Mouse (Mus musculus) thymus, adult 2 months (tissue): ENCODE data around the gene Tnfsf13. TPM values are rescaled to one million over a fixed set of nuclear protein-coding genes. Genes with fewer than 3 reads are reported as not detected.
A peak's percentile ranks its signal among the peaks of the same experiment; 100 is the strongest.

Experiments used
- DNase-seq: peaks from one replicate; pipeline ENCODE4 v3.0.0; 2021
- H3K27ac ChIP-seq: fragments of 200-500 bp; 2 replicates; pipeline ENCODE4 v1.5.1; 2012; ENCODE audit warnings: low read length, control low read depth; ENCODE audit not compliant: control insufficient read depth, insufficient read depth
- H3K27me3 ChIP-seq: fragments of 200-500 bp; 2 replicates; pipeline ENCODE4 v1.6.1; 2012; ENCODE audit warnings: mild to moderate bottlenecking, low read length, moderate library complexity, mixed read lengths; ENCODE audit not compliant: control insufficient read depth, insufficient read depth
- H3K36me3 ChIP-seq: fragments of 200-500 bp; 2 replicates; pipeline ENCODE4 v1.6.1; 2012; ENCODE audit warnings: mild to moderate bottlenecking, low read length, moderate library complexity; ENCODE audit not compliant: control insufficient read depth, insufficient read depth
- H3K4me1 ChIP-seq: fragments of 200-500 bp; replicated peaks from 2 replicates; pipeline ENCODE4 v1.6.1; 2012; ENCODE audit warnings: low read length; ENCODE audit not compliant: control insufficient read depth, insufficient read depth
- H3K4me3 ChIP-seq: fragments of 200-500 bp; 2 replicates; pipeline ENCODE4 v1.5.1; 2012; ENCODE audit warnings: mild to moderate bottlenecking, low read length, control low read depth, moderate library complexity; ENCODE audit not compliant: control insufficient read depth, insufficient read depth
- CTCF ChIP-seq: fragments of 200-500 bp; IDR thresholded peaks from 2 replicates; pipeline ENCODE4 v1.5.1; 2012; ENCODE audit warnings: mild to moderate bottlenecking, control low read depth, low read length, moderate library complexity, borderline replicate concordance; ENCODE audit not compliant: control insufficient read depth, poor library complexity, insufficient read depth; ENCODE audit errors: extremely low read depth
- POLR2A ChIP-seq: fragments of 200-500 bp; IDR thresholded peaks from 2 replicates; pipeline ENCODE4 v1.6.1; 2012; ENCODE audit warnings: mild to moderate bottlenecking, low read length, control low read depth, moderate library complexity; ENCODE audit not compliant: control insufficient read depth, poor library complexity, insufficient read depth; ENCODE audit errors: extremely low read depth
- WGBS: fragments of 180-500 bp; shearing (Covaris S2); methylation state at CpG from one replicate; pipeline ENCODE4 v1.1.7; 2018; 5-methylcytosine and 5-hydroxymethylcytosine counted together
- polyA plus RNA-seq: library from polyadenylated mRNA; depleted of rRNA; stranded (reverse); fragments of >200 nt; gene quantifications from 2 replicates; pipeline ENCODE4 v1.2.3, GENCODE M21; 2012

The Tnfsf13 gene
- polyA plus RNA-seq, 1 experiment, result 3.0 TPM

GRCm38 (mm10) chr11:69681314-69682208, 4.0 kb downstream of the Tnfsf13 start, which contains the start of gene Senp3:
TSS of gene Senp3 (minus strand) at chr11:69682084.
- H3K27ac ChIP-seq, result peak within 1 kb of the TSS; percentile 39
- H3K4me1 ChIP-seq, result peaks cover 7% of the 10 kb centered on the region
- H3K4me3 ChIP-seq, result peak within 1 kb of the TSS; percentile 58
- peaks cover 12% of the 10 kb centered on the region for H3K36me3 ChIP-seq
- H3K27me3 ChIP-seq, result no peaks in the 10 kb centered on the region
- TF ChIP-seq POLR2A, result peak; percentile 53; the same call in 1 of the 2 replicates
- TF ChIP-seq CTCF, result 0 out of 2 replicates have a peak, but pooled peaks have one; percentile 22
- peak; percentile 97 for DNase-seq
- whole genome bisulfite sequencing, result under 1% methylated on average over 80 of the region's 80 CpGs

- Histone ChIP-seq H3K27me3 (no peaks in the 10 kb centered on the region), H3K27ac (no peak overlapping the region), H3K4me1 (peaks cover 9% of the 10 kb centered on the region), H3K4me3 (no peak overlapping the region), H3K36me3 (peaks cover 16% of the 10 kb centered on the region)
- TF ChIP-seq POLR2A (no peak), CTCF (no peak)
- WGBS, result 94% methylated on average over 30 of the region's 30 CpGs
- DNase-seq, result no peak
Observed at GRCm38 (mm10) chr11:69680136-69680855, 5.3 kb downstream of the Tnfsf13 start.

- no peak overlapping the region for H3K27ac ChIP-seq
- H3K27me3 ChIP-seq, result no peaks in the 10 kb centered on the region
- H3K4me3 ChIP-seq, result no peak overlapping the region
- WGBS, result 100% methylated on average over 2 of the region's 2 CpGs
- TF ChIP-seq CTCF, result no peak
- TF ChIP-seq POLR2A, result no peak
- no peak for DNase-seq
- H3K4me1 ChIP-seq, result peaks cover 9% of the 10 kb centered on the region
- H3K36me3 ChIP-seq, result peaks cover 19% of the 10 kb centered on the region
Observed at GRCm38 (mm10) chr11:69679144-69679543, 6.4 kb downstream of the Tnfsf13 start.

GRCm38 (mm10) chr11:69672211-69672706, 13.3 kb downstream of the Tnfsf13 start, which contains the start of gene Eif4a1:
TSS of gene Eif4a1 (minus strand) at chr11:69672423.
- peaks cover 47% of the 10 kb centered on the region for H3K36me3 ChIP-seq

GRCm38 (mm10) chr11:69671726-69672124, 13.9 kb downstream of the Tnfsf13 start:
- peak overlapping the region; percentile 96 for H3K4me3 ChIP-seq
- no peak for DNase-seq
- H3K27ac ChIP-seq, result peak overlapping the region; percentile 87
- no peak for TF ChIP-seq CTCF
- no peak for TF ChIP-seq POLR2A
- H3K36me3 ChIP-seq, result peaks cover 49% of the 10 kb centered on the region
- 0% methylated on average over 43 of the region's 43 CpGs for WGBS
- no peaks in the 10 kb centered on the region for H3K27me3 ChIP-seq
- peaks cover 2% of the 10 kb centered on the region for H3K4me1 ChIP-seq

More at GRCm38 (mm10) chr11:69672211-69672706, 13.3 kb downstream of the Tnfsf13 start, which contains the start of gene Eif4a1:
- under 1% methylated on average over 36 of the region's 36 CpGs for WGBS
- Histone ChIP-seq H3K27me3 (no peaks in the 10 kb centered on the region), H3K4me1 (peaks cover 2% of the 10 kb centered on the region), H3K4me3 (peak within 1 kb of the TSS; percentile 96), H3K27ac (peak within 1 kb of the TSS; percentile 87)
- peak; percentile 85 for TF ChIP-seq POLR2A
- peak; percentile 54 for TF ChIP-seq CTCF
- peak; percentile 100 for DNase-seq

- Histone ChIP-seq H3K36me3 (peaks cover 56% of the 10 kb centered on the region), H3K4me3 (peak overlapping the region; percentile 96), H3K4me1 (no peaks in the 10 kb centered on the region; the same call in 1 of the 2 replicates), H3K27ac (peak overlapping the region; percentile 87), H3K27me3 (no peaks in the 10 kb centered on the region)
- DNase-seq, result peak; percentile 95
- TF ChIP-seq CTCF, result no peak
- peak; percentile 67 for TF ChIP-seq POLR2A
- WGBS, result under 1% methylated on average over 61 of the region's 61 CpGs
Observed at GRCm38 (mm10) chr11:69670786-69671725, 14.5 kb downstream of the Tnfsf13 start.
